Mouse (Mus musculus): ENCODE results near the gene Trpc7. TPM values are rescaled to one million over a fixed set of nuclear protein-coding genes. Genes with fewer than 3 reads are reported as not detected.

The Trpc7 gene
- polyA plus RNA-seq, 1 experiment from 2014 or later = 3.6 TPM

DNA sequence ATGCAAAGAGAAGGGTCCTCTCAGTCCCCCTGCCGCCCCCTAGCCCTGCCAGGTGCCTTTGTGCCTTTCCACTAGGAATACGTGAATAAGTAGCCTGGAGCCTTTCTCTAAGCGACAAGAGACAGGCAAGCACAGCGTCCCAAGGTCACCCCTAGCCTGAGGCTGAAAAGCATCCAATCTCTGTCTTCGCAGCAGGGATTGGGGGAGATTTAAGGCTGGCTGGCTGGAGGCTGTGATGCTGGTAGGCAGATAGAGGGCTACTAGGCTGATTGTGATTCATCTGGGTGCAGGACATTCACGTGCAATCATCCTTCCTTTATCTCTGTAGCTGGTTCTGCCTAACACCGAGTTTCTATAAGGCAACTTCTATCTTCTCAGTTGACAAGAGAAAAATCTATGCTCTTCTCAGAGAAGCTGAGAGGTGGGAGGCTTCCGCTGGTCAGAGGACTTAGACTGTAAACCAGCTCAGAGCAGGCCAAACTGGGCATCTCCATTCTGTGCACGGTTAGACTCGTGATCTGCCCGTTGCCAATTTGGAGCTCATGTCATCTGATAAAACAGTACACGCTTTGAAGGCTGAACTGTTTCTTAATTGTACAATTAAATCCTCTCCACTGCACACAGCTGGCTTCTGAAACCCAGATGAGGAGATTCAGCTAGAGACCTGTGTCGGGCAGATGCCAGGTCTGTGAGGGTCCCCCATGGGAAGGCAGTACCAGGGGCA, 114.9 kb downstream of the Trpc7 start:
- no peak overlapping the region for H3K9ac ChIP-seq

GRCm38 (mm10) chr13:56774304-56774703, 121.5 kb downstream of the Trpc7 start:
- Histone ChIP-seq H3K4me3 (replicated peaks; ENCODE audit: low read length) (no peak overlapping the region), H3K4me2 (replicated peaks) (peak overlapping the region; percentile 24), H3K9ac (peak overlapping the region; percentile 24; the same call in 1 of the 2 replicates), H3K27ac (peak overlapping the region; percentile 78), H3K36me3 (replicated peaks; ENCODE audit: control insufficient read depth, insufficient read depth) (no peaks in the 10 kb centered on the region), H3K9me3 (ENCODE audit: control insufficient read depth, low read length) (no peaks in the 10 kb centered on the region), H3K27me3 (ENCODE audit: control insufficient read depth, insufficient read depth, low read length) (no peaks in the 10 kb centered on the region), H3K4me1 (replicated peaks; ENCODE audit: control insufficient read depth, insufficient read depth, low read length) (peaks cover 22% of the 10 kb centered on the region)
- peak; percentile 84 for ATAC-seq (ENCODE audit: low FRiP score)
- peak; percentile 64 for DNase-seq (ENCODE audit: low spot score)
- 9% methylated on average over 5 of the region's 5 CpGs for WGBS

More for the DNA sequence above, 114.9 kb downstream of the Trpc7 start:
- H3K4me3 ChIP-seq (replicated peaks; ENCODE audit: low read length) = no peak overlapping the region
- no peaks in the 10 kb centered on the region for H3K36me3 ChIP-seq (replicated peaks; ENCODE audit: control insufficient read depth, insufficient read depth)
- ATAC-seq (ENCODE audit: low FRiP score) (no peak), DNase-seq (ENCODE audit: low spot score) (peak; percentile 51)
- peaks cover 17% of the 10 kb centered on the region for H3K4me1 ChIP-seq (replicated peaks; ENCODE audit: control insufficient read depth, insufficient read depth, low read length)
- peak overlapping the region; percentile 39 for H3K27ac ChIP-seq
- 47% methylated on average over 13 of the region's 13 CpGs for WGBS
- H3K27me3 ChIP-seq (ENCODE audit: control insufficient read depth, insufficient read depth, low read length) = no peaks in the 10 kb centered on the region
- H3K4me2 ChIP-seq (replicated peaks) = no peak overlapping the region
- H3K9me3 ChIP-seq (ENCODE audit: control insufficient read depth, low read length) = 0 out of 2 replicates have a peak, but pooled peaks cover 5% of the 10 kb centered on the region

DNA sequence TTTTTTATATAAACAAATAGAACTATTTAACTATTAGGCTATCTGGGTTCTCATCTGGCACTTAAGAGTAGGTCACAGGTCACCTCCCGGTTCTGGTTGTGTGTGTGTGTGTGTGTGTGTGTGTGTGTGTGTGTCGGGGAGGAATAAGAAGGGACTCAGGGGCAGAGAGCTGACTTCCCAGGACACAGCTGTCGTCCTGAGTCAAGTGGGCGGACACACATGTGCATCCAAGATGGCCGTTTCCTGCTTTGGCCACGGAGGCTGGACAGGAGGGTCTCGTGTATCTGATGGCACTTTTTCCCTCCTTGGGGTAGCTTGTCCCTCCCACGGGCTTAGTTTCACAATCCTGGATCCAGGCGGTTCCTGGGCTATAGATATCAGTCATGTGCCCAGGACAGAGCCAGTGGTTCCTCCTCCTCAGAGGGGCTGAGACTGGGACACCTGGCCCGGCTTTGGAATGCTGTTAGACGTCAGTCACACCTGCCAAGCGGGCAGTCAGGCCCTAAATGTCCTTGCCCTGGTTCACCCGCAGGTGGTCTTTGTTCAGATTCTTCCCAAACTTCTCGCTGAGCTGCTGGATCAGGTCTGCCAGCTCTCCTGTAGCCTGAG, 122.4 kb downstream of the Trpc7 start:
- Histone ChIP-seq H3K27ac (peak overlapping the region; percentile 78), H3K4me1 (replicated peaks; ENCODE audit: control insufficient read depth, insufficient read depth, low read length) (peaks cover 22% of the 10 kb centered on the region)
- 56% methylated on average over 14 of the region's 14 CpGs for WGBS

GRCm38 (mm10) chr13:56772592-56772991, 123.2 kb downstream of the Trpc7 start:
- H3K9ac ChIP-seq = no peak overlapping the region
- peaks cover 22% of the 10 kb centered on the region for H3K4me1 ChIP-seq (replicated peaks; ENCODE audit: control insufficient read depth, insufficient read depth, low read length)
- 58% methylated on average over 3 of the region's 3 CpGs for WGBS
- H3K27ac ChIP-seq = no peak overlapping the region
- no peaks in the 10 kb centered on the region for H3K9me3 ChIP-seq (ENCODE audit: control insufficient read depth, low read length)
- ATAC-seq (ENCODE audit: low FRiP score) (no peak), DNase-seq (ENCODE audit: low spot score) (no peak)
- H3K4me2 ChIP-seq (replicated peaks) = no peak overlapping the region
- no peak overlapping the region for H3K4me3 ChIP-seq (replicated peaks; ENCODE audit: low read length)
- no peaks in the 10 kb centered on the region for H3K27me3 ChIP-seq (ENCODE audit: control insufficient read depth, insufficient read depth, low read length)
- H3K36me3 ChIP-seq (replicated peaks; ENCODE audit: control insufficient read depth, insufficient read depth) = no peaks in the 10 kb centered on the region

More for the DNA sequence above, 122.4 kb downstream of the Trpc7 start:
- Histone ChIP-seq H3K9me3 (ENCODE audit: control insufficient read depth, low read length) (no peaks in the 10 kb centered on the region), H3K4me3 (replicated peaks; ENCODE audit: low read length) (no peak overlapping the region), H3K9ac (no peak overlapping the region; the same call in 1 of the 2 replicates), H3K36me3 (replicated peaks; ENCODE audit: control insufficient read depth, insufficient read depth) (no peaks in the 10 kb centered on the region), H3K27me3 (ENCODE audit: control insufficient read depth, insufficient read depth, low read length) (no peaks in the 10 kb centered on the region), H3K4me2 (replicated peaks) (no peak overlapping the region)
- DNase-seq (ENCODE audit: low spot score) (no peak), ATAC-seq (ENCODE audit: low FRiP score) (no peak)

DNA sequence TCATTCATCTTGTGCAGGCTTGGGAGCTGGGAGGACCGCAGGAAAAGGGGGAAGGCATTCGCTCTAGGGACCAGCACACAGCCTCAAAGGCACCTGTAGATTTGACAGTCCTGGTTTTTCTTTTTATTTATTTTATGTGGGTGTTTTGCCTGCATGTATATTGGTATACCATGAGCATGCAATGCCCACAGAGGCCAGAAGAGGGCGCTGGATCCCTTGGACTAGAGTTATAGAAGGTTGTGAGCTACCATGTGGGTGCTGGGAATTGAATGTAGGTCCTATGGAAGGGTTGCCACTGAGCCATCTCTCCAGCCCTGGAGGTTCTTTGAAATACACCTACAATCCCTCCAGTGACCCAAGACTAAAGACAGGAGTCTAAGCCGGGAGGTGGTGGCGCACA, 125.0 kb downstream of the Trpc7 start:
- H3K27ac ChIP-seq = no peak overlapping the region
- ATAC-seq (ENCODE audit: low FRiP score) = no peak
- WGBS = 63% methylated on average over 5 of the region's 5 CpGs

DNA sequence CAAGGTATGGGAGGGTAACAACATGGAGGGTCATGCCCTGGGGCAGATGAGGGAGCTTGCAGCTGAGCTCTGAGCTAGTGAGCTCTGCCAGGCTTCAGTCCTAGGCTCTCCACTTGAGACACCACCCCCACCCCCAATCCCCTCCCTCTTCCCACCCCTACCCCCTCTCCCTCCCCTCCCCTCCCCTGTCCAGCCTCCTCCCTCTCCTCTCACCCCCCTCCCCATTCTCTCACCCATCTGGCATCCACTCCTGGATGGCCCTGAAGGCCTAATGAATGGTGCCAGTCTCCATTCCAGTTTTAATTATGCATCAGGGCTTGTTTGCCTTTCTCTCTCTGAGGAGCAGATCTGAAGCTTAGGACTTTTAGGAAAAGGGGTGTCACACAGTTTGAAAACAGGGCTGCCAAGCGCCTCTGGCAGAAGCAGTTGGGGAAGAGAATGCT, 125.6 kb downstream of the Trpc7 start:
- no peaks in the 10 kb centered on the region for H3K36me3 ChIP-seq (replicated peaks; ENCODE audit: control insufficient read depth, insufficient read depth)
- H3K27ac ChIP-seq = no peak overlapping the region
- DNase-seq (ENCODE audit: low spot score) = no peak
- WGBS = 35% methylated on average over 1 of the region's 1 CpGs
- no peaks in the 10 kb centered on the region for H3K9me3 ChIP-seq (ENCODE audit: control insufficient read depth, low read length)
- no peak overlapping the region for H3K4me3 ChIP-seq (replicated peaks; ENCODE audit: low read length)
- no peak overlapping the region for H3K9ac ChIP-seq
- peaks cover 33% of the 10 kb centered on the region for H3K4me1 ChIP-seq (replicated peaks; ENCODE audit: control insufficient read depth, insufficient read depth, low read length)
- ATAC-seq (ENCODE audit: low FRiP score) = peak; percentile 47; the same call in 1 of the 2 replicates
- no peak overlapping the region for H3K4me2 ChIP-seq (replicated peaks)
- H3K27me3 ChIP-seq (ENCODE audit: control insufficient read depth, insufficient read depth, low read length) = no peaks in the 10 kb centered on the region

More for the DNA sequence above, 125.0 kb downstream of the Trpc7 start:
- no peak for DNase-seq (ENCODE audit: low spot score)
- H3K4me1 ChIP-seq (replicated peaks; ENCODE audit: control insufficient read depth, insufficient read depth, low read length) = peaks cover 27% of the 10 kb centered on the region
- H3K4me2 ChIP-seq (replicated peaks) = no peak overlapping the region
- H3K4me3 ChIP-seq (replicated peaks; ENCODE audit: low read length) = no peak overlapping the region
- H3K9me3 ChIP-seq (ENCODE audit: control insufficient read depth, low read length) = no peaks in the 10 kb centered on the region
- H3K9ac ChIP-seq = no peak overlapping the region
- H3K27me3 ChIP-seq (ENCODE audit: control insufficient read depth, insufficient read depth, low read length) = no peaks in the 10 kb centered on the region
- no peaks in the 10 kb centered on the region for H3K36me3 ChIP-seq (replicated peaks; ENCODE audit: control insufficient read depth, insufficient read depth)

GRCm38 (mm10) chr13:56769431-56769830, 126.4 kb downstream of the Trpc7 start:
- no peak overlapping the region for H3K4me3 ChIP-seq (replicated peaks; ENCODE audit: low read length)
- no peak overlapping the region for H3K9ac ChIP-seq
- no peak overlapping the region for H3K27ac ChIP-seq
- DNase-seq (ENCODE audit: low spot score) (no peak), ATAC-seq (ENCODE audit: low FRiP score) (no peak)
- peaks cover 26% of the 10 kb centered on the region for H3K4me1 ChIP-seq (replicated peaks; ENCODE audit: control insufficient read depth, insufficient read depth, low read length)
- H3K9me3 ChIP-seq (ENCODE audit: control insufficient read depth, low read length) = no peaks in the 10 kb centered on the region
- H3K4me2 ChIP-seq (replicated peaks) = no peak overlapping the region
- H3K36me3 ChIP-seq (replicated peaks; ENCODE audit: control insufficient read depth, insufficient read depth) = no peaks in the 10 kb centered on the region
- no peaks in the 10 kb centered on the region for H3K27me3 ChIP-seq (ENCODE audit: control insufficient read depth, insufficient read depth, low read length)
- 31% methylated on average over 4 of the region's 4 CpGs for WGBS

DNA sequence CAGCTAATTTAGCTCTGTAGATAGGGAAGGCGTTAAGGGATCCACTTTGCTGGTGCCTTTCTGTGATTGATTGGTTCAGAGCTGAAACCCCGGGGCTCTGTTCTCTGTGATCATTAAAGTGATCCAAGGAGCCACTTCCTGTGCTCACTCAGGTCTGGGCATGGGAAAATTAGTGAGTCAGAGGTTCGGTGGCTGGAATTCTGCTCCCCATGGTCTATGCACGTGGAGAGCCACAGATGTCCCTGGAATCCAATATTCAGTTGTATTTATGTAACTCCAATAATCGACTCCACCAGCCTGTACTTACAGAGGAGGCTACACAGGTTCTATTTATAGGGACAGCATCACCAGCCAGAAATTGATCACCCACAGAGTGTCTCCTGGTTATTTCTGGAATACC, 129.6 kb downstream of the Trpc7 start:
- Histone ChIP-seq H3K4me3 (replicated peaks; ENCODE audit: low read length) (no peak overlapping the region), H3K27me3 (ENCODE audit: control insufficient read depth, insufficient read depth, low read length) (no peaks in the 10 kb centered on the region), H3K9me3 (ENCODE audit: control insufficient read depth, low read length) (no peaks in the 10 kb centered on the region), H3K27ac (no peak overlapping the region), H3K4me1 (replicated peaks; ENCODE audit: control insufficient read depth, insufficient read depth, low read length) (peaks cover 17% of the 10 kb centered on the region), H3K4me2 (replicated peaks) (no peak overlapping the region), H3K36me3 (replicated peaks; ENCODE audit: control insufficient read depth, insufficient read depth) (no peaks in the 10 kb centered on the region), H3K9ac (no peak overlapping the region)
- ATAC-seq (ENCODE audit: low FRiP score) (no peak), DNase-seq (ENCODE audit: low spot score) (no peak)
- 41% methylated on average over 5 of the region's 5 CpGs for WGBS

DNA sequence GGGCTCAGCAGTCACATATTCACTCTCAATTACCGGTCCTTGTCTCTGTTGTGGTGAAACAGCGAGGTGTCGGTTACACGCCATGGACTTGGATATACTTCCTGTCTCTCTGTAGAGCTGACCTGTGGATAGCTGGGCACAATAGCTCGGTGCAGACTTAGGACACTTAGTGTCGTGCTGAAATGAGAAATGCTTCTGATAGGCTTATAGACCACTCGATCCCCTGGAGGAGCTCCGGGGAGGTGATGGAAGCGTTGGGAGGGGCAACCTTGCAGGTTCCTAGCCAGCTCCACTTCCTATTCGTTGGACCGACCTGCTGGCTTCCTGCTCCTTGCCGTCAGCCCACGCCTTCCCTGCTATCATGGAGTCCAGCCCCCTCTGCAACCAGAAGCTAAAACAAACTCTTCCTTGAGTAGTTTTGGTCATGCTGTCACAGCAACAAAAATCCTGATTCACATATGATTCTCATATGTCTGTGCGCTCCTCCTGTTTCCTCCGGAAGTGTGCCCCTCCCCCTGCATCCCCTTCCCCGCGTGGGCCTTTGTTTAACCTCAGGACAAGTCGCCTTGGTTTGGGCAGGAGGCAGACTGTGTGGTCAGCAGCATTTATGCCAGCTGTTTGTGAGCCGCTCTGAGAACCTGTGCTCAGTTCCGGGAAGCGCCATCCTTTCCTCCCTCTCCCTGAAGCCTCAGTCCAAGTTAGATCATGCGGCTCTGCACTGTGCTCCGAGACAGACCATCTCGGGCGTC, 130.3 kb downstream of the Trpc7 start:
- DNase-seq (ENCODE audit: low spot score) (no peak), ATAC-seq (ENCODE audit: low FRiP score) (no peak)
- H3K4me3 ChIP-seq (replicated peaks; ENCODE audit: low read length) = no peak overlapping the region
- peak overlapping the region; percentile 22; the same call in 1 of the 2 replicates for H3K4me2 ChIP-seq (replicated peaks)
- H3K9ac ChIP-seq = no peak overlapping the region; the same call in 1 of the 2 replicates
- H3K27ac ChIP-seq = no peak overlapping the region
- H3K27me3 ChIP-seq (ENCODE audit: control insufficient read depth, insufficient read depth, low read length) = no peaks in the 10 kb centered on the region
- peaks cover 17% of the 10 kb centered on the region for H3K4me1 ChIP-seq (replicated peaks; ENCODE audit: control insufficient read depth, insufficient read depth, low read length)
- H3K36me3 ChIP-seq (replicated peaks; ENCODE audit: control insufficient read depth, insufficient read depth) = no peaks in the 10 kb centered on the region
- H3K9me3 ChIP-seq (ENCODE audit: control insufficient read depth, low read length) = no peaks in the 10 kb centered on the region
- WGBS = 51% methylated on average over 25 of the region's 25 CpGs
